Mouse (Mus musculus): ENCODE results near the gene Hoxd3.

Hoxd3 gene

DNA sequence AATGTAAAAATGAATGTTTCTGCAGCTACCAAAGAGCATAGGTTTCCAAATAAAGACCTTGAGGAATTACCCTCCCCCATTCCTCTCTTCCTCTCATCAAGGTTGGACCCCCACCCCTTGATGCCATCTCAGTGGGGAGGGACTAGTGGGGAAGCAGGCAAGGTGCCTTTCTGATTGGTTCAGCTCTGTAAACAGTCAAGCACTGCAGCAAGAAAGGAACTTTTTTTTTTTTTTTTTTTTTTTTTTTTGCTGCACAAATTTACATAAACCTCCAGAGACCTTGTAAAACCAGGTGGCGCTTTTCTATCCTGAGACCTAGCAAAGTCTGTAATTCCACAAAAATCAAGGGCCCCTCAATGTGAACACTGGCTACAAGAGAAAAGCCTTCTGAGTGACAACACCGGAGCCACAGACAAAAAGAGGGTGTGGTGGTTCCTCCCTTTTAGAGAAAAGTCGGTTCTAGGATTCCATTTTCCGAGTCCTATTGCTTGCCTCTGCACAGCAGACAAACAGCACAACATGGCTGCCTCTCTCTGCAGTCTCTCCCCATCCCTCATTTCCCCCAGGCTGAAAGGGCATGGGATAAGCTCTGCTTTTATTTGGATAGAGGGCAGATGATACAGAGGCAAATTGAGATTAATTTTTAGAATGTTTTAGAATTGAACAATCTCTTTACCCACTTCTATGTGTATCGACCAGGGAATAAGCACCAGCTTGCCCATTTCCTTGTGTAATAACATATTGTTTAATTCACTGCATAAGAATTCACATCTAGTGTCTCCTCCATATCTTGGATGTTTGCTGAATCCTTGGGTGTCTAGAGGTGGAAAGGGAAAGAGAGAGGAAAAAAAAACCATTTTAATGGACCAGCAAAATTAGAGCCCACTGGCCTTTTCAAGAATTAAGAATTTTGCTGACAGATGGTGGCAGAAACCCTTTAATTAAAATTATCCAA lies 2.0 kb upstream of the Hoxd3 start:
- no peak for DNase-seq

DNA sequence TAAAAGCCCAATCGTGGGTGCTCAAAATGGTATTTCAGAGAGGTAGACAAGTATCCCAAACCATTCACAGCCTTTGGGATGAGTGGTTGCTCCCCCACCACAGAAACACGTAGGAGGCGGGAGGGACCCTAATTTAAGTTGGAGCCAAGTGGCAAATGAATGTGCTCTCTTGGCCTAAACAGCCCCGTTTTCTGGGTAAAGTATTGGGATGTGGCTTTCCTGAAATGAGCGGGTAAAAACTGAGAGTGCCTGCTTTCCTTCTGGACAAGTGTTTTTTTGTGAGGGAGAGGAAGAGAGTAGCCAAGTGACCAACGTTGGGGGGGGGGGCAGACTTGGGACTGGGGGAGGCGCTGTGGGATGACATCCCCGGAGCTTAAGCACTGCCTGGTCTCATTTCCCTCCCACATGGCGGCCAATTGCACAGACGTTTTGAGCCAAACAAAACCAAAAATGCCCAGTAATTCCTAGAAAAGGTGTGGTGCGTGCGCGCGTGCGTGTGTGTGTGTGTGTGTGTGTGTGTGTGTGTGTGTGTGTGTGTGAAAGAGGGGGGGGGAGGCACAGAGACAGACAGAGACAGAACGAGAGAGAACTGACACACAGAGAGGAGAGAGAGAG lies 691 bp upstream of the Hoxd3 start:
- DNase-seq: no peak

DNA sequence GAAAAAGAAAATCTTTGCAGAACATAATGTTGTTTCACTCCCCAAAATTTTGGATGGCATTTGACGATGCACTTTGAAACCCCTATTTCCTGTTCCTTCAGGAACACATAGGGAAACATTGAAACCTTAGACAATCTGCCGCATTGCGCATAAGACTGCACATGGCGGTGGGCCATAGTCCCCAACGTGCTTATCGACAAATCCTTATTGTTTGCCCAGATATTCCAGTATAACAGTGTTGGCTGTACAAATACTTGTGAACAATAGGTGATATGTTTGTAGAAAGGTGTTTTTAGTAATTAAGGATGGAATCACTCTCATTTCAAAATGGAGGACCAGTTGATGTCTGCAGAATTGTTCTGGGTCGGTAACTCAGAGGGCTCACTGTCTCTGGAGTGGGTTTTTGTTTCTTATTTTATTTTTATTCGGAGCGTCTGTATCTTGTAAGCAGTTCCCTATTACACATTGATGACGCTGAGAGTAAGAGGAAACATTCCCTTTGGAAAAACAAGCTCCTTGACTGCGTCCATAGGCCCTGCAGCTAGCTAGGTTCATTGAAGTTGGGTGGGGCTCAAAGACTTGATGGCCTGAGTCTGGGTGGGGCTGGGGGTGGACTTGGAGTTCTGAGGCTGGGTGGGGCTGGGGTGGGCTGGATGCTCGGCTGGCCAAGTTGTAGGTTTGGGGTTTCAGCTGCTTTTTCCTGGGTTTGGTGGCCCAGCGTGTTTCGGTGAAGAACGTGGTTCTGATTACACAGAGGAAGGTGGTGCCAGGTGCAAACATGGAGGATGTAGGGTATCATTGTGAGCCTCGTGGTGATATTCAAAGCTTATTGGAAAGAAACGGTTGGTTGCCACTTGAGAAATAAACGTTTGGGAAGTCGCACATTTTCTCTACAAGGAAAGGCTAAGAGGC lies 1.8 kb downstream of the Hoxd3 start:
- no peak for DNase-seq

DNA sequence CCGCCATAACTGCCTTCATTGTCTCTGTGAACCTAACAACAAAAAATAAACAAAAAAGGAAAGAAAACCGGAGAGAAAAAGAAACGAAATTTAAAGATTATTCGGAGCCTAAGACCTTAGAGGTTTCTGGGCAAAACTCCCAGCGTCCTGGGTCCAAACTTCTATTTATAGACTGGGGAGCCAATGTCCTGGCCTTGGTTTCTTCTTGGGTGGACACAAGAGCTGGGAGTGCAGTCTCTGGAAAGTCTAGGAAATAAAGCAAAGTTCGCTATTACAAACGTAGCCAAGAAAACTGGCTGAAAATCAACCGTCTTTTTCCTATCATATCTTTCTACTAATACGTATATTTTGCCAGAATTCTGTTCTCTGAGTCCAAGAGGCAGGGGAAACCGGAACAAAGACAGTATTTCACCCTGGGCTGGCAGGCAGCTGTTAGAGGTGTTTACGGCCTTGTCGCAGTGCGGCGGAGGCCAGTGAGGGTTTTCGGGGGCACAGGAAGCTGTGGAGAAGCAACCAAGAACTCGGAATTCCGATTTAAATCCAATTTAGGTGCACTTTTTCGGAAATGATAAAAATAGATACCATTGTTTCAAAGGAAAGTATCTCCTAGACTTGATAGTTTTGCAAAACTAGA lies 2.5 kb downstream of the Hoxd3 start:
- no peak for DNase-seq

DNA sequence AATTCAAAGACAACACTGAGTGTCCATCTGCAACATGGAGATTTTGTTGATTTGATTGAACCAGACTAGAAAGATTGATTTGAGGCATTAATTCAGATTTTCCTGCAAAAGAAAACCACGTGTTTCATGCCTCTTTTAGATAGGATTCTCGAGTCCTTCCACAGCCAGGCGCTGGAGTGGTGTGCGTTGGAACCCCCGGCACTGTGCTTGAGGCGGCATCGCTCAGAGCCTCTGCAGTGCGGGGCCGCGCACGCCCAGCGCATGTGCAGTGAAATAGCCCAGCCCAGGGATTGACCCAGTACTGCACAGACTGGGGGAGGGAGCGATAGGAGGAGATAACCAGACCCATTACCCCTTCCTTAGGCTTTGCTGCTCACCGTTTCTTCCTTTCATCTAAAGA lies 3.2 kb downstream of the Hoxd3 start:
- no peak for DNase-seq

DNA sequence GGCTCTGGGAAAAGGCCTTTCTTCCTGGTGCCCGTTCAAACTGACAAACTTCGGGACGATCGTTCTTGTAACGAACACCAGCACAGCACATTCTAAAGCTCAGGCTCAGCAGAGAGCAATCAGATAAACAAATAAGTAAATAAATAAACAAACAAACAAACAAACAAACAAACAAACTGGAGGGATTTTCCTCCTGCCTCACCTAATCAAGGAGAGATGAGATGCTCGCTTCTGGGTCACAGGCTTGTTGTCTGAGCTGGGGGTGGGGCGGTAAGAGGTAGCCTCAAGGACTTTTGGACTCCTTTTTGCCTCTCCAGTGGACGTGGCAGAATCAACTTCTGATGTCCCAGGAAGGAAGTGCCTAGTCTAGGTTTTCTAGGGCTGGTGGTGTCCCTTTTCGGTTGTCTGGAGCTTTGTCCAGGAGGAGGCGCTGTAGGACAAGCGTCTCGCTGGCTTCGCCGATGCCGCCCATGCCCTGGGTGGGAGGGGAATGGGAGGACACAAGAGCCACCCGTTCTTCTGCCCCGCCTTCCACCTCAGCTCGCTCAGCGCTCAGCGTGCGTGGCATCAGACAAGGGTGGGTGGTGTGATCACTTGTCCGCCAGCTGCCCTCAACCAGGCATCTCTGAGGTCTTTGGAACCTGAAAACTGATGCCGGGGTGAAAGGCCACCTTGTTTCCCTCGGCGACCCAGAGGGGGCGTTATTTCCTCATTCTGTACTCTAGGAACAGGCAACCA lies 3.9 kb downstream of the Hoxd3 start:
- DNase-seq: peak; percentile 20

DNA sequence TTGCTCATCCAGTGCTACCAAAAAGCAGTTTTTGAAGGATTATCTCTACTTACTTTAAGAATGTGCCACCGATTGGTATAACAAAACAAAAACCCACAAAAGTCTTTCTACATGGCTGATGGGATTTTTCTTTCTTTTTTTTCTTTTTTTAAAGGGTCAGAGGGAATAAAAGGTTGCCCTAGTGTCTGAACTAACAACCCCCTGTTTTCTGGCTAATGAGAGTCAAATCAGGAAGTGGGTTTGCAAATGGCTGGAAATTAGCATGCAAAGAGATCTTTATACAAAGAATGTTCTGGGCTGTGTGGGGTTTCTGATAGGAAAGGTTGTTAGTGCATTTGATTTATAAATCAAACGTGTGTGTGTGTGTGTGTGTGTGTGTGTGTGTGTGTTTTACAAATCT lies 8.7 kb downstream of the Hoxd3 start:
- DNase-seq: no peak

DNA sequence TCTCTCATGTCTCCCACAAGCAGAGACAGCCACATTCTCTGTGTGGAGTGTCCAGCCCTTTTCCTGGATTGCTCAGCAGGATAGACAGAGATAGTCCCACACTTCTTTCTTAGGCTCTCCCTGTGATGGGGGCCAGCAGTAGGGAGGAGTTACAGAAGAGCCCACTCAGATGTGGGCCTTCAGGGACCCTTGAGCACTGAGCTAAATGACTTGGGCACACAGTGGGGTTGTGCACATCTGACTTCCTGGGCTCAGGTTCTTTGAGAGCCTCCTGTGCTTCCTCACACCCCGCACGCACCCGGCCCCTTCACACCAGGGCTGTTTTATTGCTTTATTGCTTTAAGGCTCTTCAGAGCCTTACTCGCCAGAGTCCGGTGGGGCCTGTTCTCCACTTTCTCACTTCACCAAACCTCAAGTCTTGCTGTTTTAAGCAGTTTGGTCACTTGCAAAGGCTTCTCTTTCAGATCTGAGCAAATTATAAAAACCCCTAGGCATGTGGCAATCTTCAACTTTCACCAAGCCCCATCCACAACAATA lies 9.3 kb downstream of the Hoxd3 start:
- DNase-seq: no peak

DNA sequence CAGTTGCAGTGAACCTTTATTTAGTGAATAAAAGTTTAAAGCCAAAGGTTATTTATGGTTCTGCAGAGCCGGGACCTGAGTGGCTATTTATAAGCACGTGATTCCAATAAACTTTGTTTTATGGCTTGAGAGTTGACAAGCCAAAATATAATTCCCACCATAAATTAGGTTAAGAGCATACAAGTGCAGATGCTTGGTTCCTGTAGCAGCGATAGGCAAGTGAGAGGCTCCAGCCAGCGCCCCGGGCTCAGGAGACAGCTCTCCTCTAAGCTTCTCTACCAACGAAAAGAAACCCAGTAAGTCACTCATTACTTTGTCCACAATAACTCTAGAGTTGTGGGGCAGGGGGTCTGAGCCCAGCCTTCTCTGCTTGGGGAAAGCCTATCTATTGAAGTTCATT lies 10.2 kb downstream of the Hoxd3 start:
- no peak for DNase-seq

DNA sequence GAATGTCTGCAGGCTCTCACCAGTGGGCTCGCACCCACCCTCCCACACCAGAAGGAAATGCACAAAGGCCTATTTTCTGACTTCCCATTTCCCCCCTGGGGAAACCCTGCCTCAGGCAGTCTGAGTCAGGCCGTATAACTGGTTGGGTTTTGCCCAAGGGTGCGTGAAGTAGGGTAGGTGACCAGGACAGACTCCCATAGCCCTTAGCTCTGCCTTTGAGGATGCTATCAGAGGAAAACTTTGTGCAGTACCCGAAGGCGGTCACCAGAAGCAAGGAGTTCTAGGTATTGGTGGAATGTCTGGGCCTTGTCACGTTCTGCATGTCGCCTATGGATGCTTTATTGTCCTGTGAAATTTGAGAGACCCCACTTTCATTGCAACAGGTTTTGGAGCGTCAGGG lies 11.2 kb downstream of the Hoxd3 start:
- no peak for DNase-seq

DNA sequence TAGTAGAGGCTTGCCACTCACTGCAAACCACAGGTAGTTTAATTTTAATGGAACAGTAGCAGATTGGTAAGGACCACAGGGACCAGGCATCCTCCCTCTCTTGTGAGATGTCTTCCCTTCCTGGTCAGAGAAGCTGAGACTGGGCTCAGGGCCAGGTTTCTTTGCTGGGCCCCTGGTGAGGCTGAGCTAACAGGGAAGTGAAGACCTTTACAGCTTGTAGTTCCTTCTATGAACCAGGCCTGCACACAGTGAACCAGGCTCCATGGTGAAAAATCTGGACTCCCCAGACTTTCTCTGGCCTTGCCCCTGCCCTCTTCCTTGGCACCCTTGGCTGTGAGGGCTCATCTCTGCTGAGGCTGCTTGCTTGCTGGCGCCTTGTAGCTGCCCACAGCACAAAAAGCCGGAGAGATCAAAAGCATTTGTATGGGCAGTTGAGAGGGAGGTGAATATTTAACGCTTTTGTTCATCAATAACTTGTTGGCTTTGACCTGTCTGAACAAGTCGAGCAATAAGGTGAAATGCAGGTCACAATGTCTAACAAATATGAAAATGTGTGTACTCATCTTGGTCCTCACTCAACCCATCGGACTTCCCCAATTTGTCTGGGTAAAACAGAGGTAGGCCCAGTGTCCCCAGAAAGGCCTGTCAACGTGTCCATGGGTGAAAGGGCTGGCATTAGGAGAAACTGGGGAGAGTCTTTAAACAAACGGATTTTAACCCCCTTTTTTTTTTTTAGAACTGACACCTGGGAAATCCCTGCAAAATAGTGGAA lies 12.7 kb downstream of the Hoxd3 start:
- DNase-seq: no peak

DNA sequence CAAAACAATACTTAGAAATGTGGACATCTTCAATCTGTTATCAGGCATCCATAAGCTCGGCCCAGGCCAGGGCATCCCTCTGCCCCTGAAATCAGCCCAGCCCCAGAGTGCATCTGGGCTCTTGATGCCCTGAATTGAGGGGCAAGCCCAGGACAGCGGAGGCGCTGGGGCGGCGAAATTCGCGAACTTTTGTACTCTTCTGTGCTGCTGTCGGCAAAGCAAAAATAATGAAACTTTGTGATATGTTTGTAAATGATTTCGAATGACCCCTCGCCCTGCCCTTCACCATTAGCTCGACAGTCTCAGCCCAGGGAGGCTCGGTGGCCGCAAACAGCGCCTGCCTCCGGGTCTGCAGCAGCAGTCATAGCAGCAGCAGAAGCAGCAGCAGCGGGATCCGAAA lies 13.4 kb downstream of the Hoxd3 start:
- no peak for DNase-seq

DNA sequence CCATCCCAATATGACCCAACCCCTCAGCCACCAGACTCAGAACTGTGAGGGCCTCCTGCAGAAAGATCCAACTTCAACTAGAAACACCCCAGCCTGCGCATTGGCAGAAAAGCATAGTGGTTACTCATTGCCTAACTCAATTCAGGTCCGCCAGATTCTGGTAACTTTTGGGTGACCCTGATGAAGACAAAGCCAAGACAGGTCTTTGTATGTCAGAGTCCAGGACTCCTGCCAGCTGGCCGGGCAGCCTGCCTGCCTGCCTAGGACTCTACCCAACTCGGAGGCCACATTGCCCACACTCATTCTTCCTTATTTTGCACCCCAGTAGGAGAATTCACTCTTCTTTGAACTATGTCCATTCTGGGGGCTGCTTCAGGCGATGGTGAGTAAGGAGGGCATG lies 14.8 kb downstream of the Hoxd3 start, which contains the start of gene Gm28230:
Gm28230 (plus strand) TSS at position 178 of the 400 bp plus-strand sequence.
- no peak for DNase-seq

DNA sequence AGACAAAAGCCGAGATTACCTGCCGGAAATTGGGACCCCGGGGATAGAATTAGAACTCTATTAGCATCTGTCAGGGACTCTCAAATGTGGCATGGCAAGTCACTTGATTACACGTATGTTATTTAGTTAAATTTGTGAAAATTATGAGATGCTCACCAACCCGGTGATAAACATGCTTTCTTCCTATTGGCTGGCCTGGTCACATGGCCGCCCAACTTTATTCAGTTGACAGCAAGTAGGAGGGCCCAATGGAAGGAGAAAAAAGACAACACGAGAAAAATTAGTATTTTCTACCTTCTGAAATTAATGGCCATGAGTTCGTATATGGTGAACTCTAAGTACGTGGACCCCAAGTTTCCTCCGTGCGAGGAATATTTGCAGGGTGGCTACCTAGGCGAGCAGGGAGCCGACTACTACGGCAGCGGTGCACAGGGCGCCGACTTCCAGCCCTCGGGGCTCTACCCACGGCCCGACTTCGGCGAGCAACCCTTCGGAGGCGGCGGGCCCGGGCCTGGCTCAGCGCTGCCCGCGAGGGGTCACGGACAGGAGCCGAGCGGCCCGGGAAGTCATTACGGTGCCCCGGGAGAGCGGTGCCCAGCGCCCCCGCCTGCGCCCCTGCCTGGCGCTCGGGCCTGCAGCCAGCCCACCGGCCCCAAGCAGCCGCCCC lies 15.4 kb downstream of the Hoxd3 start:
- DNase-seq: no peak

DNA sequence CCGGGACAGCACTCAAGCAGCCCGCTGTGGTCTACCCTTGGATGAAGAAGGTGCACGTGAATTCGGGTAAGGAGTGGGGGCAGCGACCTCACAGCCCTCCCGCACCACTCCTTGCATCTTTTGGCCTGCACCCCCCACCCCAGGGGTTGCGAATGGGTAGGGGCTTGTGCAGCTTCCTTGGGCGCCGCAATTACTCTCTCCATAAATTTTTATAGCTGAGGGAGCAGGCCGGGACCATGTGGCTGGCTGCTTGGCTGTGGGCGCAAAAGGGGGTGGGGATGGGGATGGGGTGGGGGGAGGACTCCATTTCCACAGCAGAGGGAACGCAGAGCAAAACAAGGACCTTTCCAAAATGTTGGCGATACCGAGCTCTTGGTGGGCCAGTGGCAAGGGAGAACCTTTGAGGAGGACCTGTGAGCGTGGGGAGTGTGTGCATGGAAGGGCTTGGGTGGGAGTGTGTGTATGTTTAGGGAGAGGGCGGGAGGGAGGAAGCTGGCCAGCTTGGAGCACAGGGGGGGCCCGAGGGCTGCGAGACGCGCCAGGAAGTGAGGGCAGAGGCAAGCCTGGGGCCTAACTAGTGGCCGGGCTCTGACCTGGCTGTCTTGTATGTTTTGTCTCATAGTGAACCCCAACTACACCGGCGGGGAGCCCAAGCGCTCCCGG lies 16.0 kb downstream of the Hoxd3 start:
- no peak for DNase-seq

DNA sequence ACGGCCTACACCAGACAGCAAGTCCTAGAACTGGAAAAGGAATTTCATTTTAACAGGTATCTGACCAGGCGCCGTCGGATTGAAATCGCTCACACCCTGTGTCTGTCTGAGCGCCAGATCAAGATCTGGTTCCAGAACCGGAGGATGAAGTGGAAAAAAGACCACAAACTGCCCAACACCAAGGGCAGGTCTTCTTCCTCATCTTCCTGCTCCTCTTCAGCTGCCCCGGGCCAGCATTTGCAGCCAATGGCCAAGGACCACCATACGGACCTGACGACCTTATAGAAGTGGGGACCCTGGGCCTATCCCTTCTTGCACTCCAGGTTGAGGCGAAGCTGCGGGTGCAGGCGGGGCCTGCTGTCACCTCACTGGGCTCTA lies 16.6 kb downstream of the Hoxd3 start:
- DNase-seq: no peak

DNA sequence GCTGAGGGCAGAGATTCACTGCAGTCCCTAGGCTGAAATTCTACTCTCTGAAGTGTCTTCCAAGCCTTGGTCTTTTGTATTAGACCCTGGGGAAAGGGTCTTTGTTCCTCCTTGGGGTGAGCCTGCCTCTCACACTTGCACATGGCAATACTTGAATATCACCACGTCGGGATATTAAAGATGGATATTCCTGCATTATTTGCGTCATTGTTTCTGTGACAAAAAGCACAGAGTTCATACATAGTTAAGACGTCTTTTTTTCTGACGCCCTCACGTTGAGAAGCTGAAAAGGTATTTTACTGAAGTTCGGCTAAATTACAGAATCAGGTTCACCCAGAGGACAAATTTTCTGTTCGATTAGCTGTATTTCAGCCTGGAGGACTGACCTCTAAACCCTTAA lies 18.6 kb downstream of the Hoxd3 start:
- DNase-seq: no peak

DNA sequence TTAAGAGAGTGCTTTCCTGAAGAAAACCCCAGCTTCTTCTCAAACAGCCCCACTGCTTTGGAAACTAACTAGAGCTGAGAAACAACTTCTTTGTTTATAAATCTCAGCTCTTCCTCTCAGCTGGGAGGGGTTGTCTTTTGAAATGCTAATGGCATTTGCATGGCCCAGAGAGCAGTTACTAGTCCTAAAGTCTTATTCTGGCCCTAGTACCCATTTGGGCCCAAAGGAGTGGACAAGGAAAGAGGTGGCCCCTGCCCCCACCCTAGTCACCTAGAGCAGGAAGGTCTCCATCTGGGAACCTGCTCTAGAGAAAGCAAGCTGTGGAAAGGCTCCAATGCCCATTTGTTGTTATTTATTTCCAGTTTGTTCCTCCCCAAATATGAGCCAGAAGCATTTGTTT lies 19.3 kb downstream of the Hoxd3 start:
- no peak for DNase-seq

DNA sequence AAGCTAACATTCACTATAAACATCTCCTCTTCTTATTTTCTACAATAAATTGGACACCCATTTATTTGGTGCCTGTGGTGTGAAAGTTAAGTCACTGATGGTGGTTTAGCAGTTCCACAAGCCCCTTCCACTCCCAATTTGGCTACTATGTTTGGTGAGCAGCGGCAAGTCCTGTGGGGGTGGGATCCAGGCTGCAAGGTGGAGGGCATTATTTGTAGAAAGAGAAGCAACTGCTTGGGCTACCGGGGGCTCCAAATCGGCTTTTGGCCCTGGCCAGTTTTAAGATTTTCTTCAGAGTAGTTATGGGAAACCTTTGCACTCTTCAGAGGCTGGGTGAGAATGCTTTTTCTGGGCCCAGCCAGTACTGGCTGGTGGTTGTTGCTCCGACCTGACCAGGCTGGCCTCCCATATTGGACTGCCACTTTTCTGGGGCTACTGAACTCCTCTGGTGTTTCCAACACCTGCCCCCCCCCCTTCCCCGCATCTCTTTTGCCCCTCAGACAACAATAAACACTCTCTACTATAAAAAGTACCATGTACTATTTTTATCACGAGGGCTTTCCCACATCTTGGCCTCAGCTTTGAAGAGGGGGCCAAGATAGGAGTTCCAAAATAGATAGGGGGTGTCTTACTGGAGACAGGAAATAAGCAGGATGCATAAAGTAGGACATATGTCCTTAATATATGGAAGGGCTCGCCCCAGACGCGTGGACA lies 20.2 kb downstream of the Hoxd3 start:
- DNase-seq: no peak

Measured in cerebellum, adult 11 months (tissue).